Mouse (Mus musculus) heart, postnatal 36 days (tissue): ENCODE data around the gene Polr3g. TPM values are rescaled to one million over a fixed set of nuclear protein-coding genes. Genes with fewer than 3 reads are reported as not detected.
"Not testable (repeated sequence)": the region's sequence is repeated elsewhere in the genome, so short reads cannot be mapped to it uniquely, and the experiment has no call there.

Experiments used
- DNase-seq, 2 experiments: peaks; one replicate each; pipeline ENCODE4 v3.0.0; 2021 to 2022
- intact Hi-C: fragments of 180-260 bp; cut with DNase I; formaldehyde crosslinking; loops from one replicate; pipeline ENCODE4 v1.15.1; 2025
- total RNA-seq, 2 experiments: library from RNA; stranded (reverse); gene quantifications; 2 replicates each; pipeline ENCODE4 v1.2.3; 2021

Polr3g gene
- total RNA-seq, 2 experiments from 2014 or later: 2.7 to 3.7 TPM

DNA sequence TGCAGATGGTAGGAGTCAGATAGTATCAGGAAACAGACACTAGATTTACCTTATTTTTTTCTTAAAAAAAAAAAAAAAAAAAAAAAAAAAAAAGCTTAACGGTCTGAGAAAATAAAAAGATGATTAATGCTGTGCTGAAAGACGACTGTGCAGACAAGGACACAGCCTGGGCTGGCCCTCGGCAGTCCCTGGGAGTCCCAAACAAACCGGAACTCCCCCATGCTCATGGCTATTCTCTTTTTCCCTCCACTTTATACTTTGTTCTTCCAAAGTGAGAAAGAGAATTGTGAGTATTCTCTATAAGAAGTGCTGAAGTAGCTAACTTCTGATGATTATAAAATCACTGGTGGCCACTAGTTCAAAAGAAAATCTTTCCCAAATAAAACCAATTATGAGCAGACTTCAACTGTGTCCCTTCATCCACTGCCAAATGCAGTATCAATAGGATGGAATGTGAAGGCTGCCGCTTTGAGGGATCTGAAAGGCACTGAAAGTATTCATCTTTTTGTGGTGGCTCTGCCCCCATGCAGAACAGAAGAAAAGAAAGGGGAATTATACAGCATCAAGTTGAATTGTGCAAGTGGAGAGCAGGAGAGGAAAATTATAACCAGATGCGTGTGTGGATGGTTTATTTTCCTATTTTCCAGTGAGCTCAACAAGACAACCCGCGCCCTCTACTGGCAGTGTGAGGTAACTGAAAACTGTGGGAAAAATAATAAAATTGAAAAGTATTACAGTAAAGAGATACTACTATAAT, 69.3 kb downstream of the Polr3g start:
- intact Hi-C loops: loop anchor here (2.0 to 5.0 kb wide), 2 partner anchors 121 to 203 kb away; no protein-coding TSS in a partner anchor
- peak in 1 of 2 experiments; percentile 29 for DNase-seq

DNA sequence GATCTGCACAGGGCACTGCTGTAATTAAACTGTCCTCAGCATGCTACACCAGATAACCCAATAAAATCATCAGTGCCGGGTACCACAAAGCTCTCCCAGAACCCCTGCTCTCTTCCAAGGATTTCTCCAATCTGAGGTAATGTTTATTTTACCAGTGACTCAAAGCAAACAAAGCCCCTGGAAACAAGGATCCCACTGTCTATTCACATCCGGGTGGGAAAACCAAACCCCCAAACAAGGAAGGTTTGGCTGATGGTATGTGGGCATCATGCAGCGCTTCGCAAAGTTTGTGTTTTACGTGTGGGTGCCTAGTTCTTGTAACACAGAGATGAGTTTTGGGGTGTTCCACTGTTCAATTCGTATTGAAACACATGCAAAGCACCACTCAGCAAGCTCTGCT, 69.9 kb downstream of the Polr3g start:
- intact Hi-C loops: loop anchor here (2.0 to 5.0 kb wide), 2 partner anchors 121 to 202 kb away; no protein-coding TSS in a partner anchor
- DNase-seq: no peak

DNA sequence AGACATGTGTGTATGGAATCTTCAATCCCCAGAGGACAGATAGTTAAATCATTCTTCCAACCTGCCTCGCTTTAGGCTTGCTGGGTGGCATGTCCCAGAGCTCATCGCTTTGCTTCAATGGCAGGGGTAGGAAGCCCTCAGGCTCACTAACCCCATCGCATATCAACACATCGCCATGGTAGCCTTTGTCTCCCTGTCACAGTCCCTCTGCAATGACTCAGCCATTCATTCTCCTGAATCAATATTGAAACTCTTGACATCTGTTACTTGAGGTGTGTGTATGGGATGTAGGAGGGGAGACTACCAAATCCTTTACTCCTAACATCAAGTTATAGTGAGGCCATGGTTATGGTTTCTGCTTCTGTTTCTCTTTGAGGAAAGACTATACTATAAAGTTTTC, 71.2 kb downstream of the Polr3g start:
- intact Hi-C loops: loop anchor here (2.0 to 5.0 kb wide), 2 partner anchors 123 to 201 kb away; no protein-coding TSS in a partner anchor
- no peak for DNase-seq

DNA sequence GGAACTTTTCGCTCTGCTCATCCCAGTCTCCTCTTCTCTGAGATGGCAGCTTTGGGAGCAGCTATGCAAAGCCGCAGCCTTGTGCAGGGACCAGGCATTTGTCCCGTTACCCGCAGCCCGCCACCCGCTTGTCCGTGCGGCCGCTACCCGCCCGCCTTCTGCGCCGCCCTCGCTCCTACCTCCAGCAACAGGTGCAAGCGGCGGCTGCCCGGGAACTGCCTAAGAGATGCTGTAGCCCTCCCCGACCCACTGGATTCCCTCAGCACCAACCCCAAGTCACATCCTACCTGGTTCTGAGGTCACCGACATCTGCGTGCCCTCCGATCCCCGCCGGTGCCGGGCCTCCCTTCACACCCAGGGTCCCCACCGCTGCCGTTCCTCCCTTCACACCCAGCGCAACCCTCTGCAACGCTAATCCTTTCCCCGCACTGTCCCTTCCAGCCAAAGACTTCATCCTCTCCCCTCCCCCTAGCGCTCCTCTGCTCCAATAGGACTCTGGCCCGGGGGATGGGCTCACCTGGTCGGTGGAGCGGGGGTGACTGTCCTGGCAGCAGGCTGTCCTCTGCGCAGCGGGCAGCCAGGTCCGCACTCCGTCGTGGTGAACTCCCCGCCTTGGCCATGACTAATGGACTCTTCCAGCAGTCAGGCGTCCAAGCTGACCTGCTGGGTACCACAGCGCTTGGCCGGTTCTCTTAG, 77.9 kb downstream of the Polr3g start, which contains the start of gene Adgrv1:
Gene Adgrv1 (minus strand): TSS at position 435 of the 696 bp plus-strand sequence.
- DNase-seq: peak; percentile 7 to 12
- intact Hi-C loops: no loop called here

DNA sequence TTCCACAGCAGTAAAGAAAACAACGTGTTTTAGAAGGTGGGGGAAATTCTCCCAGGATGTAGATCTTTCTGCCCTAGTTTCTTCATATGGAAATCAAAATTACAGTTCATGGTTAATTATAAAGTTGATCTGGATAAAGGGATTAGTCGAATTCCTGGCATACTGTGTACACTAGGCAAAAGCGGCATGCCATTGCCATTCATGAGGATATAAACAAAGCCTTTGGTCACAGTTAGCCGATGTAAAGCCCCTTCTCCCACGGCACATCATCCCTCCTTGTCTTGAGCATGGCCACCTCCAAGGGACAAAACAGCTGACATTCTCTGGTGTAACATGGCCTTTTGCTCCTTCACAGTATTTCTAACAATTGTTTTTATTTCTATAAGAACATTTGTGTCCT, 80.2 kb downstream of the Polr3g start:
- intact Hi-C loops: no loop called here
- no peak for DNase-seq

DNA sequence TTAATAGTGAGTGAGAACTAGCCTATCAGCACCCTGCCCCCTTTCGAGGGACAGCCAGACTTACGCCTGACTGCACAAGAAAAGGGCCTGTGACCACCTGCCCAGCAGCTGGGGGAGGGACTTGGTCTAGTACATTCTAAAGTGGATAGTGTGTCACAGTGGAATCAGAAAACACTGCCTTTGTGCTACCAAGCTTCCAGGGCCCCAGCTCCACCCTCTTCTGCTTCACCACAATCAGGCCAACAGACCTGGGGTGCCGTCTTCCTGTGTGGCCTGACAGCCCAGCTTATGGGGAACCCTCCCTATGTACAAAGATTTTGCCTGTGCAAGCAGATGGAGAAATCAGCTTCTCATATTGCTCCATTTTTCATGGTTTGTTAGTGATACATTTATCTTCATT, 81.4 kb downstream of the Polr3g start:
- no peak for DNase-seq
- intact Hi-C loops: no loop called here

DNA sequence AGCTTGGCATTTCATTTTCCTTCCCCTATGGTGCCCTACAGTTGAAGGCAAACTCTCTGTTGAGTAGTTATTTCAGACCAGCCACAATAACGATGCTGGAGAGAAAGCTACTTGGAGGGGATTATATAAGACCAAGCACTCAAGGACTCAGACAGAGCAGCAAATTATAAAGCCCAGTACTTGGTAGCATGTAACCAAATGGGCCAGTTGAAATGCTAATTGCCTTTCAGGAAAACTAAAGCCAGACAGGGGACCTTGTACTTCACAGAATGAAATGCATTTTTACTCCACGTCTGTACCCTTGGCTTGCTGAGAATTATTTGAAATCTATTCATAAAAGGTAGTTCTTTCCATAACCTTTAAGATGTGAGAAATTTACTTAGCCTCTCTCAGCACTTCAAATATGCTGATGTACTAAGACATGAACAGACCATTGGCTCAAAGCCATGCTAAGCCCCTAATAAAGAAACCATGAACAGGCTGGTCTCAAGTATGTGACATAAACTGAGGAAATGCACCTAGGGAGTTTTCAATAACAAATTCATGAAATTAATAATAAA, 82.1 kb downstream of the Polr3g start:
- no peak for DNase-seq
- intact Hi-C loops: no loop called here

DNA sequence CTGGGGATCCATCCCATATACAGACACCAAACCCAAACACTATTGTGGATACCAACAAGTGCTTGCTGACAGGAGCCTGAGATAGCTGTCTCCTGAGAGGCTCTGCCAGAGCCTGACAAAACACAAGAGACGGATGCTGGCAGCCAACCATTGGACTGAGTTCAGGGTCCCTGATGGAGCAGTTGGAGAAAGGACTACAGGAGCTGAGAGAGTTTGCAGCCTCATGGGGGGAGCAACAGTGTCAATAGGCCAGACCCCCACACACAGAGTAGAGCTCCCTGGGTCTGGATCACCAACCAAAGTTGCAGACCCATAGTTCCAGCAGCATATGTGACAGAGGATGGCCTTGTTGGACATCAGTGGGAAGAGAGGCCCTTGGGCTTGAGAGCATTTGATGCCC, 83.0 kb downstream of the Polr3g start:
- intact Hi-C loops, DNase-seq: not testable (repeated sequence)

Other genes starting within 250 kb of the Polr3g start
- under 1 TPM in 1 of 2 experiments, not detected in 1; 0.42 TPM for gene Adgrv1, start 77.9 kb downstream of the Polr3g start, total RNA-seq
- 10 to 100 TPM; 11.4 to 17.3 TPM for gene Lysmd3, start 53.4 kb downstream of the Polr3g start, total RNA-seq
- gene Mblac2, start 328 bp upstream of the Polr3g start, total RNA-seq: 1 to 10 TPM; 2.8 to 4.9 TPM
- 10 to 100 TPM; 54.4 to 69.7 TPM for gene Cetn3, start 72.1 kb upstream of the Polr3g start, total RNA-seq